Mouse (Mus musculus) brain, embryonic 14.5 days (tissue): ENCODE measurements around the gene Slc6a1.

Source experiments
- CTCF ChIP-seq: fragments of 200-500 bp; IDR thresholded peaks from 2 replicates; pipeline ENCODE4 v1.5.1; 2012; ENCODE audit warnings: inconsistent platforms, mild to moderate bottlenecking, moderate library complexity, borderline replicate concordance; ENCODE audit not compliant: insufficient read depth, insufficient read length; ENCODE audit errors: extremely low read depth
- POLR2A ChIP-seq: fragments of 200-500 bp; IDR thresholded peaks from 2 replicates; pipeline ENCODE4 v1.6.1; 2012; ENCODE audit warnings: mild to moderate bottlenecking, inconsistent platforms, borderline replicate concordance; ENCODE audit not compliant: poor library complexity, insufficient read depth, insufficient read length, severe bottlenecking; ENCODE audit errors: extremely low read depth

DNA sequence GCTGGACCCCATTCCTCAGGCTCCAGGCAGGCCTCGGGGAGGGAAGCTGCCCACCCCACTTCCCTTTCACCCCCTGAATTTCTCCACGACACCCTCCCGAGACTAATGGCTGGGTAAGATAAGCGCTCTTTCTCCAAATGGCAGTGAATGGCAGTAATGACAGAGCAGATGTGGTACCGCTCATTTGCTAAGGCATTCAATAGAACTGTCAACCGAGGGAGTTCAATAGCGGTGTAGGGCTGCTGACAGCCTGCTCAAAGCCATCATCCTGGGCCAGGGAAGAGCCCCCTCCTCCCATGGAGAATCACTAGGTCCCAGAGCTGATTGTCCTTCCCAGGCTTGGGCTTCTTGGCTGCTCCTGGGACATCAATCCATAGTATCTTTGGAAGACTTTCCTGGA, 6.7 kb downstream of the Slc6a1 start:
- TF ChIP-seq CTCF: no peak
- TF ChIP-seq POLR2A: no peak
